Mouse (Mus musculus) T-cell, adult 2 months (primary cell): ENCODE data around the gene Gpr142.

ENCODE experiments used
- DNase-seq: peaks from one replicate; pipeline ENCODE4 v3.0.0; 2022; ENCODE audit warnings: low spot score

The Gpr142 gene

DNA sequence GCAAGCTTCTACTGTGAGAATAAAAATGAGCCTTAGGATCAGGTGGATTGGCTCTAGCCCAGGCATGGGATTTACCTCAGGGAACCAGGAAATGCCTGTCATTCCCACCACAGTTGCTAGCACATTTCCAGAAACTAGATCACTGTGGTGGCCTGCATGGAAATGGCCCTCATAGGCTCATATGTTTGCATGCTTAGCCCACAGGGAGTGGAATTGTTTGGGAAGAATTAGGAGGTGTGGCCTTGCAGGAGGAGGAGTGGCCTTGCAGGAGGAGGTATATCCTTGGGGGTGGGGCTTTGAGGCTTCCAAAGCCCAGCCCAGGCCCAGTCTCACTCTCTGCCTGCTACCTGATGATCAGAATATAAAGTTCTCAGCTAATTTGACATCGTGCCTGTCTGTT lies 3.2 kb downstream of the Gpr142 start:
- no peak for DNase-seq

DNA sequence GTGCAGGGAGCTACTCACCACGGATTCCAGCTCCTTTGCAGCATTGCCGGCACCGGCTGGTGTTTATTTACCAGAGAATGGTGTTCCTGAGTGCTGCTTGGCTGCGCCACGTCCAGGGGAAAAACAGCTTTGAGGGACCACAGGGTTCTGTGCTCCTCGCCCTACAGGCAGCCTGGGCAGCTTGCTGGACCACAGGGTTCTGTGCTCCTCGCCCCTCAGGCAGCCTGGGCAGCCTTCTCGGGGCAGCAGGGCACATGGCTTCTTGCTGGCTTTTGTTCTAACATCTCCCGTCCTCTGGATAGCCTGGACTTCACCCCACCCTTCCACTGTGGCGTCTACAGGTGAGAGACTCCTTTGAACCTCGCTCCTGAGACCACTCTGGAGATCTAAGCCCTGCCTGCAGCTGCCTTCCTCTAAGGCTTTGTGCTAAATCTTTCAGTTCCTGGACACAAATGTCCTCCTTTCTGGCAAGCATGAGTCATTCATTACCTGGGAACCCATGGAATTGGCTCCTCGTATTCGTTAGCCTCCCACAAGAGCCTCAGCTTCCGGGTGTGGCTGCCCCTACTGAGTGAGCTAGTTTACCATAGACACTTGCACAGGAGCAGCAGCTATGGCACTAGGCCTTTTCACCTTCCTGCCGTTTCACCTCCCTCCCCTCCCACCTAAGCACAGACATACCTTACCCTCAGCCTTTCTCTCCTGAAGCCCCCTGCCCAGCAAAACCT lies 4.0 kb downstream of the Gpr142 start:
- DNase-seq = no peak

DNA sequence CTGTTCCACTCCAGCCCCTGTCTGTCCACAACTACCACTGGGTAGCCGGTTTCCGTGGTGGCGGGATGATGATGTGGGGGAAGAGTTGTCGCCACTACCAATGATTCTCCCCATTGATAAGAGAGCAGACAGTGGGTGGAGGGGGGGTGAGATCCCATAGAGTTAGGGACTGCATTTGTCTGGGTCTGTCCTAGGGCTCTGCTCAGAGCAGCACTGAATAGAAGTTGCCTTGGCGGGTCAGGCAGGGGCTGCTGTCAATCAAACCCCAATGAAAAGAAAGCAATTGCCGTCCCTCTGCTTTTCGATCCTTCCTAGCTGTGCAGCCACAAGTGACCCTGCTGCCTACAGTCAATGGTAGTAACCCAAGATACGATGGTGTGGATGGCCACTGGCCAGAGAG lies 5.3 kb downstream of the Gpr142 start:
- DNase-seq = no peak

DNA sequence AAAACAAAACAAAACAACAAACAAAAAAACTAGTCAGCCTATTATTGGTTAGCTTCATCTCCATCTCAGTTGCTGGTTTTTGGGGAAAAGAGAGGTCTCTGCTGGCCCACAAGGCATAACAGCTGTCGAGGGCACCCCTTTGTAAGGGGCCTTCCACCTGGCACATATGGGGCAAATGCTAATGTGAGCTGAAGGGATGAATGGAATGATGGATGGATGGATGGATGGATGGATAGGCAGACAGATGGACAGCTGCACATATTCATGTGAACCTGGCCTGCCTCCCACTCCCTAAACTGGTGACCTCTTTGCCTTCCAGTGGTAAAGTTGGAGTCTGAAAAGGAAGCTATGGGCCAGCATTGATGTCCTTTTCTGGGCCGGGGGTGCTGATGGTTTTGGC lies 8.3 kb downstream of the Gpr142 start:
- DNase-seq = no peak

DNA sequence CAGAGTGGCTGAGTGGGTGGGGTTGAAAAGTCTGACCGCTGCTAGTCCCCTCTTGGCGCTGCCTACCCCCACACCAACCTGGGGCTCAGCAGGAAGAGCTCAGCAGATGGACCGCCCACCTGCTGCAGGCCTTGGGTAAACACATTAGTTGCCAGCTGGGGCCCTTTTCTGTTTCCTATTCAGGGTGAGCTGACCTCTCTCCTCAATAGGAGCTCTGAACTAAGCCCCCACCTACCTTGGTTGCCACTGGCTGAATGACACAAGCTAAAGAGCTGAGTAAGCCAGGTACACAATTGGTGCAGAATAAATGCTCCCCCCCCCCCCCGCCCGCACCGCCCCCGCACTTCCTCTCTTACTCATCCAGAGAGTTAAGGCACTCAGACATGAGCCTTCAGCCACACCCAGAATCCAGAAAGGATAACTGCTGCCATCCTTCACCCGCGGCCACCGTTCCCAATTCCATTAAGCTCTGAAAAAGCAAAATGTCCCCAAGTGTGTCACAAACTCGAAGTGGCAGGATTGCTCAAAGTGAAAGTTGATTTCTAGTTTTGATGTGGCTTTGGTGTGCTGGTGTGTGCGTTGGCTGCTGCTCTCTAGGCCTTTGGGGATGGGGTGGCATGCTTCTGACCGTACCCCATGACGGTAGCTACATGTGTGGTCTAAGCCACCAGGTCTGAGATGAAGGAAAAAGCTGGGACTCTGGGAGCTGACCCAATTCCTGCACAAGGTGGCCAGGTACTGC lies 9.1 kb downstream of the Gpr142 start:
- peak; percentile 45 for DNase-seq

DNA sequence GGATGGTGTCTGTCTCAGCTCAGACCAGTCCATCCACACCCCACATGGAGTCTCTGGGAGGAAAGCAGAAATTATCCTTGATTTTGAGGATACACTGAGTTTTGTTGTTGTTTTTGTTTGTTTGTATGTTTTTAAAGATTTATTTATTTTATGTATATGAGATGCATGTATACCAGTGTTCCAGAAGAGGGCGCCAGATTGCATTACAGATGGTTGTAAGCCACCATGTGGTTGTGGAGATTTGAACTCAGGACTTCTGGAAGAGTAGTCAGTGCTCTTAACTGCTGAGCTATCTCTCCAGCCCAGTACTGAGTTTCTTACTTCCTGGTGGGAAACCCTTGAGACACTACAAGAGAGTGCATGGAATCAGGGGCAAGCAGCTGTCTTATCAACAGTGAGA lies 10.6 kb downstream of the Gpr142 start:
- no peak for DNase-seq

DNA sequence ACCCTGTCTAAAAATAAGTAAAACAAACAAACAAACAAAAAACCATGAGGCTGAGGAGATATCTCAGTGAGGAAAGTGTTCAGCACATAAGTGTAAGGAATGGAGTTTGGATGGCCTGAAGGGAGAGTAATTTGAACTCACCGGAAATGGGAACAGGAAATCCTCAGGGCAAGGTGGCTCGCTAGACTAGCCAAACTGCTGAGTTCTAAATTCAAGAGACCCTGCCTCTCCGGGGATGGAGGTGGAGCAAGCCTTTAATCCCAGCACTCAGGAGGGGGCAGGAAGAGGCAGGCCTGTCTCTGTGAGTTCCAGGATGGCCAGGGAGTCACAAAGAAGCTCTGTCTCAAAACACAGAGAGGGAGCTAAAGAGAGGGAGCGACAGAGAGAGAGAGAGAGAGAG lies 11.6 kb downstream of the Gpr142 start:
- DNase-seq = no peak

DNA sequence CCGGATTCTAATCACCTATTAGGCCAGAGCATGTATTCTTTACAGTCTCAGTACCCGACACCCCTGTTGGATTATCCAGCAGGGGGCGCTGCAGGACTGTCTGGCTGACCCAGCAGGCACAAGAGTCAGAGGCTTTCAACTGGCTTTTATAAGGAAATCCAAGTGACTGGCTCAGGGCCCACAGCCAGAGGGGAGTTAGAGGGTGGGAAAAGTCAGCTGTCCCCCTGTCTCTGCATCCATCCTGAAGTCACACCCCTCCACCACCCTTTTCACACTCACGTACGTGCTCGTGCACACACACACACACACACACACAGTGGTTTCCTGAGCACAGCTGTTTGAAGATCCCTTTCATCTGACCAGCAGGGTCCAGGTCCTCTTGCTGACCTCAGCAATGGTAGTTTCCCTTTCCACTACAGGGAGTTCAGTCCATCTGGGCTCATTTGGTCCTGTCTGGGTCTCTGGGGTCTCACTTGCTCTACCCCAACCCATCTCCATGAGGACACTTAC lies 14.1 kb downstream of the Gpr142 start:
- DNase-seq = peak; percentile 74

DNA sequence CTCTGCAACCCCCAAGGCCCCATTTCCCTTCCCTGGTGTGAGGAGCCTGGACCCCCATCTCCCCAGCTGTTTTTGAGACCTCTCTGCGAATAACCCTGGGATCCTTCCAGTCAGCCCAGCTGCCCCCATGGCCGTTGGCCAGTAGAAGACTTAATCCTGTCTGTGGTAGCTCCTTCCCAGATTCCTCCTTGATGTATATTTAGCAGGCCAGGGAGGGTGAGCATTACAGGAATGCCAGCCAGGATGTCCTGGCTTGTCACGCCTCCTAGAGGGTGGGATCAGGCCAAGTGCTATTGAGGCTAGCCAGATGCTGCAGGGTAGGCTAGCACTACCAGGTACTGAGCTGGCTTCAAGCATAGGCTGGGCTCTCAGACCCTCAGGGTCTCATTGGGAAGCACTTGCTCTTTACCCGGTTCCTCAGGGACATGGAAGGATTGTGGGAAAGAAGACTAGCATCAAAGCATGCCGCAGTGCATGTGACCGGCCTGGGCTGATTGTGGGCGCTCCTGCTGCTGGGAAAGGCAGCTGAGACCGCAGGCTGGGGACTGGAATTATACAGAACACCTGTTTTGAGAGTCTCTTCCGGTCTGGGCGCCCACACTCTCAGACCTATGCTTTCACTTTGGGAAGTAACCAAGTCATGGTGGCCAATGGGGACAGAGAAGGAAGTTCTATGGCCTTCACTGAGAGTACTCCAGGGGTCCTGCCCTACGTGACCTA lies 16.3 kb downstream of the Gpr142 start:
- DNase-seq = no peak

DNA sequence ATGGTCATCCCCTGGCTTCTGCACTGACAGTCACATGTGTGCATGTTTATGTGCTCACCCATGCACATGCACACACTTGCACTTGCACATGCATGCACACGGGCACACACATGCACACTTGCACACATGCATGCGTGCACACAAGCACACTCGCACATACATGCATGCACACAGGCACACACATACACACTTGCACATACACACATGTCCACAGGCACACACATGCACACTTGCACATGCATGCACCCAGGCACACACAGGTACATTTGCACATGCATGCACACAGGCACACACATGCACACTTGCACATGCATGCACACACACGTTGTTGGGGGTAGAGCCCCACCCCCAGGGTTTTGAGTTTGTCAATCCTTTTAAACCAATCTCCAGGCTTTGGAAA lies 18.2 kb downstream of the Gpr142 start:
- DNase-seq = no peak

DNA sequence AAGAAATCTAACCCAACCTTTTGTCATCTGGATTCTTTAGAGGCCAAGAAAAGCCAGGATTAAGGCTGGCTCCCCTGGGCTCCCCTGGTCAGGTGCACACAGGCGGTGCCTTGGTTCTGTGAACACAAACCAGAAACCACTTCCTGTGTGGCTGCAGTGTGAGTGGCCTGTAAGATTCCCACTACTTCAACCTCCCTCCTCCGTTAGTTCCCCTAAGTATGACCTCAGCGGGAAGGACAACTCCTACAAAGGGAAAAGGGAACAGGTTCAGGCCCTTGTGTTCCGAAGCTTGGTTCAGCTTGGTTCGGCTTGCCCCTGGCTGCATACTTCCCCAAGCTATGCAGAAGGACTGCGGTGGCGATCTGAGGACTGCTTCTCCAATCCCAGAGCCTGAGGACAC lies 19.5 kb downstream of the Gpr142 start:
- no peak for DNase-seq

DNA sequence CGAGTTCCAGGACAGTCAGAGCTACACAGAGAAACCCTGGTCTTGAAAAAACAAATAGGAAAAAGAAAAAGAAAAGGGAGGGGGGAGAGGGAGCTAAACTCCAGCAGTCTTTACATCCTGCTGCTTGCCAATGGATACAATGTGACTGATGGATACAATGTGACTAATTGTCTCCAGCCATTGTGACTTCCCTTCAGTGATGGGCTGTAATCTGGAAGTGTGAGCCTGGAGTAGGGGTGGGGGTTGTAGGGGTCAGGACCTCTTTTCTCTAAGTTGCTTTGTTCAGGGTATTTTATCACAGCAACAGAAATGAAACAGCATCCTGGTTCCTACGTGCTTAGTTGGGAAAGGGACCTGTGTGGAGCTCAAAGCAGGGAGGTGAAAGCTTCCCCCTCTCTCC lies 20.4 kb downstream of the Gpr142 start:
- DNase-seq = no peak

DNA sequence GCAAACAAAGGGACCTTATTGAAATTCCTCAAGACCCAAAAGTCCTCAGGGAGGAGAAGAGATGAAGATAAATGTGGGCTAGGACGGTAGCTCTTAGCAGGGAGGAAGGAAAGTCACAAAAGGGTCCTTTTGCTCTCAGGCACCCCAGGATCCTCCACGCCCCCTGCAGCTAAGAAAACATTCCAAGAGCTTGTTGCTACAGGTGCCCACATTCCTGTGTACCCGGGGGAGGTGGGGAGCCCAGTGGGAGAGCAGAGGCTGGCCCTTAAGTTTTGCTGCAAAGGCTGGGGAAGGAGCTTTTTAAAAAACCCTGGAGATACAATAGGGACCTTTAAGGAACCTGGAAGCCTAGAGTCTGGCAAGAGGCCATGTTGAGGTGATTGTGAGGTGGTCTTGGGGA lies 21.7 kb downstream of the Gpr142 start:
- DNase-seq = no peak

DNA sequence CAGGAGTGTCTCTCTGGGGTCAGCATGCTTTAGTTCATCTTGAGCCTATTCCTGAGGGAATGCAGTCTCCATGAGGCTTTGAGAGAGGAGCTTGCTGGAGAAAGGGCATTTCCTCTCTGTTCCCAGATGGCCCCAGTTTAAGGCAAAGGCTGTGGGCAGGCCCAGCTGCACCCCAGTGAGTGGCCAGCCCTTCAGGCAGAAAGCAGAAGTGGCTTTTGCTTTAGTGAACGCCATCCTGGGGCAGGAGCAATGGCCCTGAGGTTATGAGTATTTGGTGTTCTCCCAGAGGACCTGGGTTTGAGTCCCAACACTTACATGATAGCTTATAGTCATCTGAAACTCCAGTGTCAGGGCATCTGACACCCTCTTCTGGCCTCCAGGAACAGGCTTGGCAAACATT lies 22.6 kb downstream of the Gpr142 start:
- no peak for DNase-seq

DNA sequence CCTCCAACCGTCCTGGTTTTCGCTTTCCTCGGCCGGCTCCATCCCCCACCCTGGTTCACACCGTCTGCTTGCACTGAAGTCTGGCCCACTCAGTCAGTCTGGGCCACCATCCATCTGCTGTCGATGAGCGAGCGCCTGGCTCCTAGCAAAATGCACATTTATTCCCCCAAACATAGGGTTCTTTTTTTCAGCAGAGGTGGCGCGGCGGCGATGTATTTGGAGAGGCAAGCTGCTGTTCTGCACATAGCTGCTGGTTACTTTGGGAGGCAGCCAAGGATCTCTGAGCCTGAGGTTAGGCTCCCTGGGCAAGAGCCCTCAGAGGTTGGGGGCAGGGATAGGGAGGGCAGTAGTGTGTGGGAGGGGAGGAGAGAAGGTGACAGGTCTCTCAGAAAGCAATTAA lies 24.0 kb downstream of the Gpr142 start:
- DNase-seq = no peak

DNA sequence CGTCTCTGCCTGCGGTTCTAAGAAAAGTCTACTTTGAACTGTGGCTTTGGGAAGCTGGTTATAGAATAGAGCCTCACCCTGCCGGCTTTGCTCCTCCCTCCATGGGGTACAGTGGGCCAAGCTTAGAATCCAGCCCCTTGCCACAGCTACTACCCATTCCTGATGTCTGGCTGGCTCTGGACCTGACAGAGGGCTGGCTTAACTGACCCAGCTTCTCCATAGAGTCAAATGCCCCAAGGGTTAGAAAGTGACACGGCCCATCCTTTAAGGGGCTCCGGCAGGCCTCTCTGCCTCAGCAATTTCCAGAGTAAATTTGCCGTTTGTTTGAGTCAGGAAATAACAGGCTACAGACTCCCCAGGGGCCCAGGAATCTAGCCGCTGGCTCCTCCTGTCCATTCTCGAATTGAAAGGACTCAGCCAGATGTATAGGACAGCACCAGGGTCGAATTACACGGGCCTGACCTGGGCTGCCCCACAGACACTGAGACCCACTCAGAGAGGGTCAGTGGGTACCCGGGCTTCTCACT lies 24.5 kb downstream of the Gpr142 start:
- DNase-seq = no peak

DNA sequence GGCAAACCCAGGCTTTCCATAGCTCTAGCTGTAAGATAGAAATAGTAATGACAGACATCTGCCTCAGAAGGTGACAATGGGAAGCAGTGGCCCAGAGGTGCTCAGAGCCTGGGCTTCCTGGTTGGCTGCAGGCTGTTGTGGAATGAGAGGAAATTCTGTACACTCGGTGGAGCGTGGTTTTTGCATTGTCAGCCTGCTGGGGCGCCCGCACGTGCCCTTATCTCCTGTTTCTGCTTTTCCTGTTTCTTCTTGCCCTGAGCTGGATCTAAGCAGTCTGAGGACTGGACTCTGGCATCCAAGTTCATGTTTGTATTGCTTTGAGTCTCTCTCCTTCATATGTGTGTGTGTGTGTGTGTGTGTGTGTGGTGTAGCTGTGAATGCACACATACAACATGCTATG lies 28.0 kb downstream of the Gpr142 start:
- no peak for DNase-seq

DNA sequence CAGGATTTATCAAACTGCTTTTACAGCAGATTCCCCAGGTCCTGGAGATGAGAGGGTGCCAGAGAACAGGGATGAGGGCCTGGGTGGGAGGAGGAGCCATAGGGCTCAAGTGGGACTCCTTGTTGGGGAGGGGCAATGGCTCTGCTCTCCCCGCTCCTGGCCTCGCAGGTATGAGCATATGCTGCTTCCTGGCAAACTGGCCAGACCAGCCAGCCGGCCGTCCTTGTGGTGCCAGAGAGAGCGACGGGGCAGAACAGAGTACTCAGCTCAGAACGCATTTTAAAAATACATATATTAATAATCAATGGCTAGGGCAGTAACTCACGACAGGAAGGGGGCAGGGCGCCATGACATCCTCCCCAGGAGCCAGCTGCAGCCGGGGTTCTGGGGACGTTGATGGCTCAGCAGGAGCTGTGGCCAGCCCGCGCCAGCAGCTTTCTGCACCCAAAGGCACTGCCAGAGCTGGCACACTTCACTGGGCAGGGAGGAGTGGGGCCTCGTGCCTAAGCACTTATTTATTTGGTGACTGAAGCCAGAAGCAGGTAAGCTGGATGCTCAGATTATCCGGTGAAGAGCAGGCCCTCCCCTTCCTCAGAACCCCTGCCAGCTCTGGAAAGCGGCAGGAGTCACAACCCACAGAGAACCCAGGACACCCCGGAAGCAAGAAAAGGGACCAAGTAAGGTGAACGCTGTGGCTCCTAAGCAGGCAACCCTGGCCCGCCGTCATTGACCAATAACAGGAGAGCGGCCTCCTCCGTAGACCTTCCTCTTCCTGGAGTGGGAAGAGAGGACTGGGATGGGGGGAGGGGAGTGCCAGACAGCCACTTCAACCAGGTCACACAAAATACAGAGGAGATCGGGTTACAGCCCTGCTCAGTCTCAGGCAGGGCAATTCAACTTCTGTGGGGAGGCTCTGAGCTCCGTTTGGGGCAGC lies 31.0 kb downstream of the Gpr142 start:
- no peak for DNase-seq

DNA sequence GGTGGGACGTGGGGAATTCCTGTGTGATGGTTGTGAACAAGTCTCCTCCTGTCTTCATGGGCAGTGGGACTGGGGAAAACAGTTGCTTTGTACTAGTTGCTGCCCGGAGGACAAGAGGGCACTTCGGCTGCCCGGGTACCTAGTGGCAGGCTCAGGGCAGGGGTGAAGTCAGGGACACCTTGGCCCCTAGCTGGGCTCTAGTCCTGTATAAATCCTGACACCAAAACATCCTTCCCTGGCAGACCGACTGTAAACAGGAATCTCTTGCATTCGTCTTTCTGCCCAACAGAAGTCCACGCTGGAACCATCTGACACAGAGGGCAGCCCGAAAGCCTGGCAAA lies 31.7 kb downstream of the Gpr142 start:
- no peak for DNase-seq

DNA sequence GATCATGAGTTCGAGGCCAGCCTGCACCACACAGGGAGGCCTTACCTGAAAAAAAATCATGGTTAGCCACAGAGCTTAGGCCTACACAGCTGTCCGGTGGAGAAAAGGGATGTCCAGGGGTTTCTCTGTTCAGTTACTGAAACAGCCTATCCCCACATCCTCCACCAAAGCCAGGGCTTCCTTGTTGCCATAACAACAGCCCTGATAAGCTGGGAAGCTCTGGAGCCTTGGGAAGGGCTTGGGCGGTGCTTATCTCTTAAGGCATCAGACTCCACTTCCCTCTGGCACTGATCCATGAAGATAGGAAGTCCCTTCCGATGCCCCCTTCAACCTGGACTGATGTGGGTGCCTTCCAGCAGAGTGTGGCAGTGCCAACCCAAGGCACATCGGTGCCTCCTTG lies 34.4 kb downstream of the Gpr142 start:
- DNase-seq = no peak

DNA sequence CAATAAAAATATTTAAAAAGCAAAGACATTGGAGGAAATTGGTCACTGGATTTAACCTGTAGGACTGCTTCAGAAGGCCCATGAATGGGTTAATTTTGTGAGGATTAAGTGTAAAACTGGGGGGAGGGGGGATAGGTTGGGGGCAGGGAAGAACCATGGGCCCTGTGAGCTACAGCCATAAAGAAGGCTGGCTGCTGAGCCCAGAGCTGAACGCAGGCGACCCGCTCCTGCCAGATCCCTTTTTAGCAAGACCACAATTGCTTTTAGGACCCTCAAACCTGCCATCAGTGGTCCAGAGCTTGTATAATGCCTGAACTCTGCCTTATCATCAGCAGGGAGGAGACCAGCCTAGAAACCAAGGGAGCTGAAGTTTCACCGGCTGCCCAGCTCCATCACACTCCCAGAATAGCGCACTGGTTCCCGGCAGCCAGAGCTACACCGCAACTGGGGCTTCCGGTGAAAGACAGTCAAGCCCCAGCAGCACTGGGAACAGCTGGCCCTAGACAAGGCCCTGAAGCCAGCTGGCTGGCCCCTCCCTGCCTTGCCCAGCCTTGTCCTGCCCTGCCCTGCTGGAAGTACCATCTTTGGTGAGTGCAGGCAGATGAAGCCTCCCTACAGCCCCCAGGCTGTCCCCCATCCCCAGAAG lies 45.2 kb downstream of the Gpr142 start:
- no peak for DNase-seq
